Mouse (Mus musculus) heart, postnatal 36 days (tissue): ENCODE results near the gene Nfix. TPM values are rescaled to one million over a fixed set of nuclear protein-coding genes. Genes with fewer than 3 reads are reported as not detected.

Source experiments
- DNase-seq, 2 experiments: peaks; one replicate each; pipeline ENCODE4 v3.0.0; 2021 to 2022
- intact Hi-C: fragments of 180-260 bp; cut with DNase I; formaldehyde crosslinking; loops from one replicate; pipeline ENCODE4 v1.15.1; 2025
- total RNA-seq, 2 experiments: library from RNA; stranded (reverse); gene quantifications; 2 replicates each; pipeline ENCODE4 v1.2.3; 2021

The Nfix gene
- total RNA-seq, 2 experiments from 2014 or later = 279 to 296 TPM

- intact Hi-C loops = no loop called here
- no peak for DNase-seq
Observed at GRCm38 (mm10) chr8:84771000-84771687, 29.0 kb downstream of the Nfix start.

GRCm38 (mm10) chr8:84770100-84770953 is 29.8 kb downstream of the Nfix start:
- intact Hi-C loops = no loop called here
- no peak for DNase-seq

- intact Hi-C loops = no loop called here
- DNase-seq = no peak
Observed at GRCm38 (mm10) chr8:84769324-84769723, 30.8 kb downstream of the Nfix start.

GRCm38 (mm10) chr8:84768343-84769095 is 31.6 kb downstream of the Nfix start:
- intact Hi-C loops = no loop called here
- DNase-seq = no peak

GRCm38 (mm10) chr8:84767221-84767620 is 32.9 kb downstream of the Nfix start:
- intact Hi-C loops = no loop called here
- no peak for DNase-seq

GRCm38 (mm10) chr8:84766422-84766821 is 33.7 kb downstream of the Nfix start:
- intact Hi-C loops = no loop called here
- peak in 1 of 2 experiments; percentile 45 for DNase-seq

GRCm38 (mm10) chr8:84765629-84766028 is 34.5 kb downstream of the Nfix start:
- intact Hi-C loops = no loop called here

GRCm38 (mm10) chr8:84764870-84765495 is 35.2 kb downstream of the Nfix start:
- no peak for DNase-seq
- intact Hi-C loops = no loop called here

More at GRCm38 (mm10) chr8:84765629-84766028, 34.5 kb downstream of the Nfix start:
- DNase-seq = no peak

GRCm38 (mm10) chr8:84764100-84764499 is 36.0 kb downstream of the Nfix start:
- intact Hi-C loops = no loop called here
- no peak for DNase-seq

GRCm38 (mm10) chr8:84760901-84761300 is 39.2 kb downstream of the Nfix start:
- intact Hi-C loops = no loop called here
- DNase-seq = peak in 1 of 2 experiments; percentile 16

- DNase-seq = peak in 1 of 2 experiments; percentile 17
- intact Hi-C loops = no loop called here
Observed at GRCm38 (mm10) chr8:84760405-84760805, 39.7 kb downstream of the Nfix start.

GRCm38 (mm10) chr8:84759718-84760117 is 40.4 kb downstream of the Nfix start:
- no peak for DNase-seq
- intact Hi-C loops = loop anchor here (1.0 kb wide), 1 partner anchor 53 kb away; no protein-coding TSS in a partner anchor

- DNase-seq = peak in 1 of 2 experiments; percentile 56
- intact Hi-C loops = loop anchor here (1.0 kb wide), 1 partner anchor 53 kb away; no protein-coding TSS in a partner anchor
Observed at GRCm38 (mm10) chr8:84759126-84759525, 41.0 kb downstream of the Nfix start.

GRCm38 (mm10) chr8:84758308-84758707 is 41.8 kb downstream of the Nfix start:
- intact Hi-C loops = no loop called here
- no peak for DNase-seq

GRCm38 (mm10) chr8:84757501-84757900 is 42.6 kb downstream of the Nfix start:
- intact Hi-C loops = no loop called here
- DNase-seq = peak in 1 of 2 experiments; percentile 11

- DNase-seq = no peak
- intact Hi-C loops = no loop called here
Observed at GRCm38 (mm10) chr8:84752734-84753582, 47.2 kb downstream of the Nfix start.

GRCm38 (mm10) chr8:84749519-84749918 is 50.6 kb downstream of the Nfix start:
- DNase-seq = no peak
- intact Hi-C loops = no loop called here

- DNase-seq = peak in 1 of 2 experiments; percentile 16
- intact Hi-C loops = no loop called here
Observed at GRCm38 (mm10) chr8:84745032-84745925, 54.9 kb downstream of the Nfix start.
